9 mouse cellular contexts compared by ENCODE assay signal in the genomic region with DNA sequence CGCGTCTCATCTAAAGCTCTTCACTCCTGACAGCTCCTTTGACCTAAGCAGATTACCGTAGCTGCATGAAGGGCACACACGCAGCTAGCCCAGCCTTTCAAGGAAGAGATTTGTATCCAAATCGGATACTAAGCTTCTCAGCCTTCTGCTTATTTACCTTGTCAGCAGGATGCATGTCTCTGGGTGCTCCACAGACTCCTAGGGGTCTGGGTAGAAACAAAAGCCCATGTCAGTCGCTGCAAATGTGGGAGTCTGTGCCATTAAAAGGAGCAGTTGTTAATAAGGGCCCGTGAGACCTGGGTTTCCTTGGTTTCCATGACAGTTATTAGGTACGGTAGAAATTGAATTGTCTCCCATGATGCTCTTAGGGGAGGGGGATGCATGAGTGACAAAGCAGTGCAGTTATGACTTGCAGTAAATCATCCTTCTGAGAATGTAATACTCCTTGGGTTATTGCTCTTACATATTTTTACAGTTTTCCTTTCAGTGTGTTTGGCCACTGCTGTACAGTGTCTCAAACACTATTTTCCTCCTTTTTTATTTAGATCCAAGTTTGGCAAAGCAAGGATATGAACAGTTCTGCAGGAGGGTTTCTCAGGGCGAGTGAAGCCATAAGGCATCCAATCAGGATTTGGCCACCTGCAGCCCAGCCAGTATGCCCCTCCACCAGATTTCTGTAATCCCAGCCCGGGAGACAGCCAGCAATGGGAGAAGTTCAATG.
A peak's percentile ranks its signal among the peaks of the same experiment; 100 is the strongest.
DNase-seq lines count a peak whose midpoint lies in the region; ATAC-seq and TF ChIP-seq lines count a peak whose summit lies in the region.
"Had no signal": no experiment of that assay in that cellular context is flagged by ENCODE, and none has a peak within 500 bp of the region (broad histone marks: within the 10 kb centered on the region; RNA-seq: fewer than 3 reads in every experiment).

No protein-coding gene starts in this region.

- no peak for TF ChIP-seq CTCF in brain, embryonic 14.5 days (IDR thresholded peaks at IDR 0.05; ENCODE audit: borderline replicate concordance, extremely low read depth, insufficient read depth, insufficient read length)
- no peak for TF ChIP-seq CTCF in forebrain, postnatal 0 days (IDR thresholded peaks at IDR 0.05; ENCODE audit: low read depth)

- peak; percentile 84 for DNase-seq in brain, embryonic 14.5 days (ENCODE audit: low read depth)
- peak; percentile 35 for DNase-seq in embryo, embryonic 10 days (ENCODE audit: low spot score)
- peak; percentile 21 for DNase-seq in forebrain, postnatal 0 days
- no peak for DNase-seq in right cerebral cortex, postnatal 4 days
- DNase-seq in layer of hippocampus, adult 18-20 months (ENCODE audit: low spot score in 2 of 2), result no peak
- no peak for DNase-seq in layer of hippocampus, postnatal 36 days
- DNase-seq: lung, embryonic 14.5 days had no signal

- ATAC-seq in forebrain, postnatal 0 days, result peak; percentile 86
- ATAC-seq in midbrain, embryonic 13.5 days, result peak; percentile 93

- H3K4me3 ChIP-seq in forebrain, postnatal 0 days (ENCODE audit: low read depth, low read length), result no peak overlapping the region
- peak overlapping the region; percentile 26 for H3K4me3 ChIP-seq in midbrain, embryonic 13.5 days (replicated peaks)
- H3K4me3 ChIP-seq: embryonic facial prominence, embryonic 12.5 days had no signal

- H3K4me1 ChIP-seq in forebrain, postnatal 0 days (ENCODE audit: insufficient read depth), result peaks cover 6% of the 10 kb centered on the region
- H3K4me1 ChIP-seq in midbrain, embryonic 13.5 days (replicated peaks), result peaks cover 35% of the 10 kb centered on the region
- H3K4me1 ChIP-seq: embryonic facial prominence, embryonic 12.5 days had no signal

- WGBS in forebrain, postnatal 0 days, result 3% methylated on average over 10 of the region's 10 CpGs
- WGBS in midbrain, embryonic 13.5 days, result under 1% methylated on average over 10 of the region's 10 CpGs

- H3K4me2 ChIP-seq in forebrain, postnatal 0 days (ENCODE audit: low read depth), result peak overlapping the region; percentile 20; the same call in 1 of the 2 replicates
- peak overlapping the region; percentile 48 for H3K4me2 ChIP-seq in midbrain, embryonic 13.5 days (replicated peaks)
- H3K4me2 ChIP-seq: embryonic facial prominence, embryonic 12.5 days; lung, embryonic 14.5 days had no signal

- H3K9ac ChIP-seq in forebrain, postnatal 0 days, result no peak overlapping the region
- peak overlapping the region; percentile 43 for H3K9ac ChIP-seq in midbrain, embryonic 13.5 days (replicated peaks)
- H3K9ac ChIP-seq: embryonic facial prominence, embryonic 12.5 days; lung, embryonic 14.5 days had no signal

- no peak for TF ChIP-seq POLR2A in brain, embryonic 14.5 days (IDR thresholded peaks at IDR 0.05; ENCODE audit: borderline replicate concordance, extremely low read depth, insufficient read depth, insufficient read length, poor library complexity, severe bottlenecking)

- H3K36me3 ChIP-seq in forebrain, postnatal 0 days (ENCODE audit: insufficient read depth), result no peaks in the 10 kb centered on the region
- H3K36me3 ChIP-seq in midbrain, embryonic 13.5 days, result no peaks in the 10 kb centered on the region
- H3K36me3 ChIP-seq: embryonic facial prominence, embryonic 12.5 days had no signal

- no peaks in the 10 kb centered on the region for H3K27me3 ChIP-seq in forebrain, postnatal 0 days (ENCODE audit: insufficient read depth, low read length)
- H3K27me3 ChIP-seq in midbrain, embryonic 13.5 days, result no peaks in the 10 kb centered on the region
- H3K27me3 ChIP-seq: embryonic facial prominence, embryonic 12.5 days had no signal

- H3K9me3 ChIP-seq in forebrain, postnatal 0 days (ENCODE audit: low read length), result no peaks in the 10 kb centered on the region
- no peaks in the 10 kb centered on the region for H3K9me3 ChIP-seq in midbrain, embryonic 13.5 days
- H3K9me3 ChIP-seq: embryonic facial prominence, embryonic 12.5 days had no signal

- H3K27ac ChIP-seq in forebrain, postnatal 0 days (ENCODE audit: low read depth, low read length), result no peak overlapping the region
- H3K27ac ChIP-seq in midbrain, embryonic 13.5 days, result peak overlapping the region; percentile 85
- H3K27ac ChIP-seq: embryonic facial prominence, embryonic 12.5 days had no signal

Comparison
In these comparisons a context has a peak if more than half of its experiments do, and no peak if none do; other contexts are left out.
1. DNase-seq: peak in brain, embryonic 14.5 days (single experiment), embryo, embryonic 10 days (single experiment) and forebrain, postnatal 0 days (single experiment); none in right cerebral cortex, postnatal 4 days (single experiment), layer of hippocampus, adult 18-20 months (0 of 2) and layer of hippocampus, postnatal 36 days (0 of 2).